Mouse (Mus musculus): ENCODE measurements around the gene Mrto4. TPM values are rescaled to one million over a fixed set of nuclear protein-coding genes. Genes with fewer than 3 reads are reported as not detected.
"Not testable (repeated sequence)": the region's sequence is repeated elsewhere in the genome, so short reads cannot be mapped to it uniquely, and the experiment has no call there.

Gene Mrto4
- 6.4 and 7.7 TPM in 2 replicates for polyA plus RNA-seq (2012)

DNA sequence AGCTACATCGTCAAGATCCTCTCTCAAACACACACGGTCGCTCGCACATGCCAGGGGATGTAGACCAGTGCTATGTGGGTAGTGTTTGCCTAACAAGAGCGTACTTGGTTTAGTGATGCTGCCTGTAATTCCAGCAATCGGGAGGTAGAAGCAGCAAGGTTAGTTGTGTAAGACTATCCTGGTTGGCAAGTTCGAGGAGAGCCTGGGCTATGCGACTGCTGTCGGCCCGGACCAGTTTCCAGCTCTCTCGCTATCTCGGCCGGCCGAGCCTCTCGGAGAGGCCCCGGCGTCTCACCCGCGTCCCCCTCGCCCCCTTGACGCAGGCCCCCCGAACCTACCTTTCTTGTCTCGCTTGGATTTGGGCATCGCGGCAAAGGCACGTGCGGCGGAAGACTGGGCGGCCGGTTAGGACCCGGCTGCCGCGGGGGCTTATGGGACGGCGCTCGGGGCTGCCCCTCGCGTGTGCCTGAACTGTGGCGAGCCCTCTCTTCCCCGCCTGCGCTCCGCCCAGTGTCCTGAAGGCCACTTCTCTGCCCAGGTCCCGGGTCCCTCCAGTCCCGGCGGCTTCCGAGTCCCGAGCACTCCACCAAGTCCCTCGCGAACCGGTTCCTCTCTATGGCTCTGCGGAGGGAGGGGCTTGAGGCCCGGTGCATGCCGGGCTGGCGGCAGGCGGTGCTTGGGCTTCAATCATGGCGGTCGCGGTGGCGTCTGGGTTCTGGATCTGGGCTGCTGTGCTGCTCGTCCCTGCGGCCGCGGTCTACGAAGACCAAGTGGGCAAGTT lies at the start of gene Mrto4, which contains the start of the genes Emc1 and Ubr4:
TSS of gene Mrto4 (minus strand) at position 646 of the 781 bp plus-strand sequence.
TSS of gene Emc1 (plus strand) at position 657 of the 781 bp plus-strand sequence.
TSS of gene Ubr4 (plus strand) at position 679 of the 781 bp plus-strand sequence.
- Histone ChIP-seq H3K36me3 (ENCODE audit: control insufficient read depth) (peaks cover 64% of the 10 kb centered on the region), H3K27me3 (ENCODE audit: control insufficient read depth) (no peaks in the 10 kb centered on the region), H3K9me3 (ENCODE audit: control insufficient read depth, low read length) (no peaks in the 10 kb centered on the region), H3K4me1 (ENCODE audit: control insufficient read depth) (peaks cover 54% of the 10 kb centered on the region), H3K4me3 (replicated peaks) (peak within 1 kb of the TSS; percentile 81)
- TF ChIP-seq TAL1 (IDR thresholded peaks at IDR 0.05; ENCODE audit: low read length) (no peak), GATA1 (IDR thresholded peaks at IDR 0.05; ENCODE audit: low read length) (no peak)

GRCm38 (mm10) chr4:139400487-139400886 lies 48.1 kb upstream of the Mrto4 start:
- no peaks in the 10 kb centered on the region for H3K27me3 ChIP-seq (ENCODE audit: control insufficient read depth)
- H3K36me3 ChIP-seq (ENCODE audit: control insufficient read depth) = peaks cover 98% of the 10 kb centered on the region
- TF ChIP-seq GATA1 (IDR thresholded peaks at IDR 0.05; ENCODE audit: low read length) (no peak), TAL1 (IDR thresholded peaks at IDR 0.05; ENCODE audit: low read length) (no peak)

GRCm38 (mm10) chr4:139395431-139395830 lies 43.1 kb upstream of the Mrto4 start:
- Histone ChIP-seq H3K27me3 (ENCODE audit: control insufficient read depth) (no peaks in the 10 kb centered on the region), H3K36me3 (ENCODE audit: control insufficient read depth) (peaks cover 97% of the 10 kb centered on the region), H3K9me3 (ENCODE audit: control insufficient read depth, low read length) (no peaks in the 10 kb centered on the region), H3K4me3 (replicated peaks) (no peak overlapping the region), H3K4me1 (ENCODE audit: control insufficient read depth) (no peaks in the 10 kb centered on the region)
- TF ChIP-seq TAL1 (IDR thresholded peaks at IDR 0.05; ENCODE audit: low read length) (no peak), GATA1 (IDR thresholded peaks at IDR 0.05; ENCODE audit: low read length) (no peak)

More at GRCm38 (mm10) chr4:139400487-139400886, 48.1 kb upstream of the Mrto4 start:
- Histone ChIP-seq H3K4me1 (ENCODE audit: control insufficient read depth) (no peaks in the 10 kb centered on the region), H3K4me3 (replicated peaks) (no peak overlapping the region), H3K9me3 (ENCODE audit: control insufficient read depth, low read length) (no peaks in the 10 kb centered on the region)

DNA sequence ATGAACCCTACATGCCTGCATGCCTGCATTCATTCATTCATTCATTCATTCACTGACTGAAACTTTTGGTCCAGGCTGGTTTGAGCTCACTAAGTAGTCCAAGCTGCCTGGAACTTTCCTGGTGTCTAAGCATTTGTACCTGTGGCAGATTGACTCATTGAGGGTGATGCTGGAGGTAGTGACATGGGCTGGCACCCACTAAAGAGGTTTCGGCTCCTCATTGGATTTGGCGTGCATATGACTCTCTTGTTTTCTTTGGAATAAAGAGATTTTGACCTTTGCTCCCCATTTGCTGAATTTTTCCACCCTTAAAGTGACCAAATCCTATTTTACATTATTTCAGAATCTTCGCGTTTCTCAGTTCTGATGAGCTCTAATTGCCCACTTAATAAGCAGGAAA lies 37.2 kb upstream of the Mrto4 start:
- Histone ChIP-seq H3K27me3 (ENCODE audit: control insufficient read depth) (no peaks in the 10 kb centered on the region), H3K4me3 (replicated peaks) (no peak overlapping the region), H3K4me1 (ENCODE audit: control insufficient read depth) (peaks cover 17% of the 10 kb centered on the region), H3K36me3 (ENCODE audit: control insufficient read depth) (peaks cover 87% of the 10 kb centered on the region), H3K9me3 (ENCODE audit: control insufficient read depth, low read length) (no peaks in the 10 kb centered on the region)
- no peak for TF ChIP-seq GATA1 (IDR thresholded peaks at IDR 0.05; ENCODE audit: low read length)
- TF ChIP-seq TAL1 (IDR thresholded peaks at IDR 0.05; ENCODE audit: low read length) = no peak

GRCm38 (mm10) chr4:139386869-139387319 lies 34.5 kb upstream of the Mrto4 start:
- peaks cover 41% of the 10 kb centered on the region for H3K4me1 ChIP-seq (ENCODE audit: control insufficient read depth)
- peaks cover 78% of the 10 kb centered on the region for H3K36me3 ChIP-seq (ENCODE audit: control insufficient read depth)
- TF ChIP-seq GATA1 (IDR thresholded peaks at IDR 0.05; ENCODE audit: low read length) = no peak
- no peak for TF ChIP-seq TAL1 (IDR thresholded peaks at IDR 0.05; ENCODE audit: low read length)
- no peaks in the 10 kb centered on the region for H3K27me3 ChIP-seq (ENCODE audit: control insufficient read depth)
- H3K9me3 ChIP-seq (ENCODE audit: control insufficient read depth, low read length) = no peaks in the 10 kb centered on the region
- no peak overlapping the region for H3K4me3 ChIP-seq (replicated peaks)

- Histone ChIP-seq H3K4me1 (ENCODE audit: control insufficient read depth) (peaks cover 47% of the 10 kb centered on the region), H3K36me3 (ENCODE audit: control insufficient read depth) (peaks cover 67% of the 10 kb centered on the region)
- H3K27me3 ChIP-seq (ENCODE audit: control insufficient read depth); H3K4me3 ChIP-seq (replicated peaks); H3K9me3 ChIP-seq (ENCODE audit: control insufficient read depth, low read length): not testable (repeated sequence)
These were observed 33.5 kb upstream of the Mrto4 start for GRCm38 (mm10) chr4:139385841-139386240.

GRCm38 (mm10) chr4:139382231-139382630 lies 29.9 kb upstream of the Mrto4 start:
- H3K27me3 ChIP-seq (ENCODE audit: control insufficient read depth) = no peaks in the 10 kb centered on the region
- H3K9me3 ChIP-seq (ENCODE audit: control insufficient read depth, low read length) = no peaks in the 10 kb centered on the region
- peaks cover 59% of the 10 kb centered on the region for H3K4me1 ChIP-seq (ENCODE audit: control insufficient read depth)
- peaks cover 48% of the 10 kb centered on the region for H3K36me3 ChIP-seq (ENCODE audit: control insufficient read depth)
- no peak for TF ChIP-seq GATA1 (IDR thresholded peaks at IDR 0.05; ENCODE audit: low read length)
- no peak for TF ChIP-seq TAL1 (IDR thresholded peaks at IDR 0.05; ENCODE audit: low read length)
- peak overlapping the region; percentile 96 for H3K4me3 ChIP-seq (replicated peaks)

- Histone ChIP-seq H3K9me3 (ENCODE audit: control insufficient read depth, low read length) (no peaks in the 10 kb centered on the region), H3K36me3 (ENCODE audit: control insufficient read depth) (peaks cover 51% of the 10 kb centered on the region), H3K4me1 (ENCODE audit: control insufficient read depth) (peaks cover 51% of the 10 kb centered on the region), H3K27me3 (ENCODE audit: control insufficient read depth) (no peaks in the 10 kb centered on the region), H3K4me3 (replicated peaks) (peak overlapping the region; percentile 96)
- no peak for TF ChIP-seq GATA1 (IDR thresholded peaks at IDR 0.05; ENCODE audit: low read length)
- TF ChIP-seq TAL1 (IDR thresholded peaks at IDR 0.05; ENCODE audit: low read length) = no peak
These were observed 29.1 kb upstream of the Mrto4 start for GRCm38 (mm10) chr4:139381452-139381845.

DNA sequence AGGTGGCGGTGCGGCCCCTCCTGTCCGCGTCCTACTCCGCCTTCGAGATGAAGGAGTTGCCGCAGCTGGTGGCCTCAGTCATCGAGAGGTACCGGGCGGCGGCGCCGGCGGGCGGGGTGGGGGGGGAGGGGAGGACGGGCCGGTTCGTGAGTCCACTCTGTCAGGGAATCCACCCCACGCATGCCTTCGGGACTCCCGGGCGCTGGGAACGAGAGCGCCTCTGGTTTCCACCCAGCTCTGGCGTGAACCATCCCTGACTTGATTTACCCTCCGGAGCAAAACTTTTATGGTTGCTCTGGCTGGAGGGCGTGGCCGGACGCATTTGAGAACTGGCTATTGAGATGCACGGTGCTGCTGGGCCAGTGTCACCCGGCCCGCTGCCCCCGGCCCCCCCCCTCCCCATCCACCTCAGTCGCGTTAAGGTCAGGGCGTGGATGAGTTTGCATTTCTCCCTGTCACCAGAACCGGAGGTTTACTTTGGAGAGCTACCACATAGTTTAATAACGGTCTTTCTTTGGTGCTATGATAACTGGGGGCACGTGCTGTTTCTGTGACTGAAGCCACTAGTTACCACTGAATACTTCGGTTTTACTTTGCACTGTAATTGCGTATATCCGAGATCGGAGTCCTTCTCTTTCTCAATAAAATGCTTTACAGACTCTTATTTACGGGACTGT lies 28.5 kb upstream of the Mrto4 start:
- Histone ChIP-seq H3K27me3 (ENCODE audit: control insufficient read depth) (no peaks in the 10 kb centered on the region), H3K9me3 (ENCODE audit: control insufficient read depth, low read length) (no peaks in the 10 kb centered on the region), H3K4me1 (ENCODE audit: control insufficient read depth) (peaks cover 49% of the 10 kb centered on the region), H3K4me3 (replicated peaks) (peak overlapping the region; percentile 96), H3K36me3 (ENCODE audit: control insufficient read depth) (peaks cover 56% of the 10 kb centered on the region)
- TF ChIP-seq GATA1 (IDR thresholded peaks at IDR 0.05; ENCODE audit: low read length) = no peak
- TF ChIP-seq TAL1 (IDR thresholded peaks at IDR 0.05; ENCODE audit: low read length) = no peak
